Mouse (Mus musculus) urinary bladder, postnatal 14 days (tissue): ENCODE measurements around the gene Vmn1r221.
"Not testable (repeated sequence)": the region's sequence is repeated elsewhere in the genome, so short reads cannot be mapped to it uniquely, and the experiment has no call there.

ENCODE experiments used
- DNase-seq: peaks from one replicate; pipeline ENCODE4 v3.0.0; 2021; ENCODE audit warnings: low spot score

Gene Vmn1r221

GRCm38 (mm10) chr13:23213827-23214226 lies at the start of gene Vmn1r221:
Vmn1r221 (plus strand) TSS chr13:23214127.
- not testable (repeated sequence) for DNase-seq

- DNase-seq: not testable (repeated sequence)
Observed at GRCm38 (mm10) chr13:23166471-23166870, 47.5 kb upstream of the Vmn1r221 start.

DNA sequence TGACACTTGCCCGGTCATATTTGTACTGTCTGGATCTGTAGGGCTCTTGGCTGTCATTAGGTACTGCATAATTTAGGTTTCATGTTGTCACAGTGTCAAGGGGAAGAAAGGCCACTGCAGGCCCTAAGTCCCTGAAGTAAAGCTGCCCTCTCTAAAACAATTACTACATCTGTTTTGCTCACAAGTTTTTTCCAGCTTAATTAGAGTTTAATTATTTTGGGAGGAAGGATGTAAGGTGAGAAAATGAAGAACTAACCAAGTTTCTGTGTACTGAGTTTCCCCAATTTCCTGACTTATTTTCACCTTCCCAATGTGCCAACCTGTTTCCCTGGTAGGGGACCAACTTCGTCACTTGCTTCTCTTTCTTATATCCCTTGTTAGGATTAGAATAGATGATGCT lies 26.1 kb upstream of the Vmn1r221 start, which contains the start of gene Vmn1r220:
Vmn1r220 (minus strand) TSS at position 101 of the 400 bp plus-strand sequence.
- no peak for DNase-seq

DNA sequence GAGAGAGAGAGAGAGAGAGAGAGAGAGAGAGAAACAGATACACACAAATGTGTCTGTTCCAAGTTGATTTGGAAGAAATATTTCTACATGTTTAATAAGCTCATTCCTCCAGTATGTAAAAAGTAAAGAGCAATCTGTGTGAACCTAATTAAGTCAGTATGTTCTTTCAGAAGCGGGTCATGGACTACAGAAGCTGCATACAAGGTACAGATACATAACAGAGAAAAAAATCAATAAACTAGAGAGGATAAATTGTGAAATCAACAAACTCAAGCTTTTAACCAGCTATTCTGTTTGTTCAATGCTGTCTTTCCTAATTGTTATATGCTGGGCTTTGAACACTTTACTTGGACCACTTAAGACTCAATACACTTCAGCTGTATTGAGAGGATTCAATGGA lies 10.0 kb upstream of the Vmn1r221 start:
- not testable (repeated sequence) for DNase-seq

DNA sequence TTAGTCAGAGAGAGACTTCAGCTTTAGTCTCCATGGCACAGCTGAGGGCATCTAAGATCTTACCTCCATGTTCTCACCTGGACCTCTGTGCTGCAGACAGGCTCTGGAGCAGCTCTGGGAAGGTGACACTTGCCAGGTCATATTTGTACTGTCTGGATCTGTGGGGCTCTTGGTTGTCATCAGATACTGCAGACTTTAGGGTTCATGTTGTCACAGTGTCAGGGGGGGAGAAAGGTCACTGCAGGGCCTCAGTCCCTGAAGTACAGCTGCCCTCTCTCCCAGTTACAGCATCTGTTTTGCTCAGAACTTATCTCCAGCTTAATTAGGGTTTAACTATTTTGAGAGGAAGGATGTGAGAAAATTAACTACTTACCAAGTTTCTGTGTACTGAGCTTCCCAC lies 21.9 kb downstream of the Vmn1r221 start, which contains the start of gene Vmn1r222:
Vmn1r222 (minus strand) TSS at position 101 of the 400 bp plus-strand sequence.
- DNase-seq: not testable (repeated sequence)

DNA sequence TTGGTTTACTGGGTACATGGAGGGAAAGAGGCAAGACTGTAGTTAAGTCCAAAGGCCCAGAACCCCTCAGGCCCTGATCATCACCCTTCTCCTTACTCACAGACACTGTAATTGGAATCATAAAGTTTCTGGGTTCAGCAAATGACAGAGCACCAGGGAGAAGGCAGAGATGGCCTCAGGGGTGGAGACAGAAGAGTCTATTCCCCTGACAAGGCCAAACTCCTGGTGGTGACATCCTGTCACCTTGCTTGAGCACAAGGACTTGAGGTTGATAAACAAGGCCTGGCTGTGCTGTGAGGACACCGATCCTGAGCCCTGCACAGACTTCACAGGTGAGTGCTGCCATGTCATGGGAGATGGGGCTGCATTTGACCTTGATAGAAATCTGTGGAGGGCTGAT lies 32.9 kb downstream of the Vmn1r221 start, which contains the start of gene Vmn1r223:
Vmn1r223 (plus strand) TSS at position 301 of the 400 bp plus-strand sequence.
- DNase-seq: not testable (repeated sequence)

GRCm38 (mm10) chr13:23258546-23259048 lies 44.7 kb downstream of the Vmn1r221 start:
- no peak for DNase-seq

GRCm38 (mm10) chr13:23268606-23269005 lies 54.7 kb downstream of the Vmn1r221 start:
- DNase-seq: not testable (repeated sequence)

- not testable (repeated sequence) for DNase-seq
Observed at GRCm38 (mm10) chr13:23269127-23269526, 55.2 kb downstream of the Vmn1r221 start.

GRCm38 (mm10) chr13:23269681-23270080 lies 55.8 kb downstream of the Vmn1r221 start:
- no peak for DNase-seq

- no peak for DNase-seq
Observed at GRCm38 (mm10) chr13:23270321-23271101, 56.6 kb downstream of the Vmn1r221 start.
